Mouse (Mus musculus): ENCODE data around the gene Arid5b.

The Arid5b gene

GRCm38 (mm10) chr10:68239426-68240070 is 39.0 kb downstream of the Arid5b start:
- no peak for DNase-seq (ENCODE audit: extremely low read depth, insufficient read length, low spot score)

- DNase-seq (ENCODE audit: extremely low read depth, insufficient read length, low spot score) = peak; percentile 14
These were observed 39.7 kb downstream of the Arid5b start for GRCm38 (mm10) chr10:68238707-68239425.

- DNase-seq (ENCODE audit: extremely low read depth, insufficient read length, low spot score) = no peak
These were observed 40.4 kb downstream of the Arid5b start for GRCm38 (mm10) chr10:68238182-68238581.

GRCm38 (mm10) chr10:68236956-68237455 is 41.5 kb downstream of the Arid5b start:
- no peak for DNase-seq (ENCODE audit: extremely low read depth, insufficient read length, low spot score)

GRCm38 (mm10) chr10:68231385-68232182 is 47.0 kb downstream of the Arid5b start:
- DNase-seq (ENCODE audit: extremely low read depth, insufficient read length, low spot score) = no peak

GRCm38 (mm10) chr10:68230653-68231384 is 47.7 kb downstream of the Arid5b start:
- no peak for DNase-seq (ENCODE audit: extremely low read depth, insufficient read length, low spot score)

- no peak for DNase-seq (ENCODE audit: extremely low read depth, insufficient read length, low spot score)
These were observed 48.6 kb downstream of the Arid5b start for GRCm38 (mm10) chr10:68229640-68230565.

GRCm38 (mm10) chr10:68222676-68223075 is 55.9 kb downstream of the Arid5b start:
- no peak for DNase-seq (ENCODE audit: extremely low read depth, insufficient read length, low spot score)

GRCm38 (mm10) chr10:68222012-68222411 is 56.5 kb downstream of the Arid5b start:
- no peak for DNase-seq (ENCODE audit: extremely low read depth, insufficient read length, low spot score)

GRCm38 (mm10) chr10:68219327-68219726 is 59.2 kb downstream of the Arid5b start:
- DNase-seq (ENCODE audit: extremely low read depth, insufficient read length, low spot score) = no peak

GRCm38 (mm10) chr10:68218678-68219077 is 59.9 kb downstream of the Arid5b start:
- no peak for DNase-seq (ENCODE audit: extremely low read depth, insufficient read length, low spot score)

- DNase-seq (ENCODE audit: extremely low read depth, insufficient read length, low spot score) = no peak
These were observed 63.6 kb downstream of the Arid5b start for GRCm38 (mm10) chr10:68214809-68215468.

GRCm38 (mm10) chr10:68212061-68212915 is 66.3 kb downstream of the Arid5b start:
- no peak for DNase-seq (ENCODE audit: extremely low read depth, insufficient read length, low spot score)

- no peak for DNase-seq (ENCODE audit: extremely low read depth, insufficient read length, low spot score)
These were observed 67.0 kb downstream of the Arid5b start for GRCm38 (mm10) chr10:68211514-68211913.

- DNase-seq (ENCODE audit: extremely low read depth, insufficient read length, low spot score) = no peak
These were observed 68.4 kb downstream of the Arid5b start for GRCm38 (mm10) chr10:68210025-68210642.

- no peak for DNase-seq (ENCODE audit: extremely low read depth, insufficient read length, low spot score)
These were observed 69.9 kb downstream of the Arid5b start for GRCm38 (mm10) chr10:68208670-68209065.

GRCm38 (mm10) chr10:68207803-68208669 is 70.5 kb downstream of the Arid5b start:
- no peak for DNase-seq (ENCODE audit: extremely low read depth, insufficient read length, low spot score)
